Mouse (Mus musculus) WW6 (cell line): Measurements from ENCODE around the gene Abat.

ENCODE experiments used
- DNase-seq: peaks from one replicate; pipeline ENCODE4 v3.0.0-alpha.2; 2013; ENCODE audit warnings: low read depth, low spot score

The Abat gene

GRCm38 (mm10) chr16:8513236-8513906 is at the start of gene Abat:
Abat (plus strand) TSS chr16:8513429.
- peak; percentile 61 for DNase-seq

GRCm38 (mm10) chr16:8470132-8470531 is 43.1 kb upstream of the Abat start:
- DNase-seq: no peak

- peak; percentile 79 for DNase-seq
Observed at GRCm38 (mm10) chr16:8470603-8471481, 42.4 kb upstream of the Abat start, which contains the start of gene Mettl22. Mettl22 (plus strand) TSS chr16:8470788.

GRCm38 (mm10) chr16:8487396-8488005 is 25.7 kb upstream of the Abat start:
- DNase-seq: no peak

GRCm38 (mm10) chr16:8489340-8489739 is 23.9 kb upstream of the Abat start:
- no peak for DNase-seq

GRCm38 (mm10) chr16:8491743-8492490 is 21.3 kb upstream of the Abat start:
- no peak for DNase-seq

GRCm38 (mm10) chr16:8494268-8494667 is 19.0 kb upstream of the Abat start:
- DNase-seq: no peak

- DNase-seq: no peak
Observed at GRCm38 (mm10) chr16:8496967-8497366, 16.3 kb upstream of the Abat start.

- DNase-seq: no peak
Observed at GRCm38 (mm10) chr16:8504271-8504670, 9.0 kb upstream of the Abat start.

- no peak for DNase-seq
Observed at GRCm38 (mm10) chr16:8509894-8510293, 3.3 kb upstream of the Abat start.

- no peak for DNase-seq
Observed at GRCm38 (mm10) chr16:8512830-8513229, 399 bp upstream of the Abat start.

- no peak for DNase-seq
Observed at GRCm38 (mm10) chr16:8514180-8514579, 951 bp downstream of the Abat start.

GRCm38 (mm10) chr16:8520525-8520924 is 7.3 kb downstream of the Abat start:
- no peak for DNase-seq

- no peak for DNase-seq
Observed at GRCm38 (mm10) chr16:8521322-8521721, 8.1 kb downstream of the Abat start.

- no peak for DNase-seq
Observed at GRCm38 (mm10) chr16:8523480-8524144, 10.4 kb downstream of the Abat start.

- DNase-seq: no peak
Observed at GRCm38 (mm10) chr16:8524163-8524847, 11.1 kb downstream of the Abat start.

- no peak for DNase-seq
Observed at GRCm38 (mm10) chr16:8525293-8525692, 12.1 kb downstream of the Abat start.

- DNase-seq: no peak
Observed at GRCm38 (mm10) chr16:8525877-8526276, 12.6 kb downstream of the Abat start.

- DNase-seq: no peak
Observed at GRCm38 (mm10) chr16:8529389-8529788, 16.2 kb downstream of the Abat start.

GRCm38 (mm10) chr16:8530018-8530417 is 16.8 kb downstream of the Abat start:
- no peak for DNase-seq

- no peak for DNase-seq
Observed at GRCm38 (mm10) chr16:8532461-8532860, 19.2 kb downstream of the Abat start.
